Mouse (Mus musculus): ENCODE data around the gene Tmem184b. TPM values are rescaled to one million over a fixed set of nuclear protein-coding genes. Genes with fewer than 3 reads are reported as not detected.

Tmem184b gene
- polyA plus RNA-seq, 1 experiment: 168 TPM

DNA sequence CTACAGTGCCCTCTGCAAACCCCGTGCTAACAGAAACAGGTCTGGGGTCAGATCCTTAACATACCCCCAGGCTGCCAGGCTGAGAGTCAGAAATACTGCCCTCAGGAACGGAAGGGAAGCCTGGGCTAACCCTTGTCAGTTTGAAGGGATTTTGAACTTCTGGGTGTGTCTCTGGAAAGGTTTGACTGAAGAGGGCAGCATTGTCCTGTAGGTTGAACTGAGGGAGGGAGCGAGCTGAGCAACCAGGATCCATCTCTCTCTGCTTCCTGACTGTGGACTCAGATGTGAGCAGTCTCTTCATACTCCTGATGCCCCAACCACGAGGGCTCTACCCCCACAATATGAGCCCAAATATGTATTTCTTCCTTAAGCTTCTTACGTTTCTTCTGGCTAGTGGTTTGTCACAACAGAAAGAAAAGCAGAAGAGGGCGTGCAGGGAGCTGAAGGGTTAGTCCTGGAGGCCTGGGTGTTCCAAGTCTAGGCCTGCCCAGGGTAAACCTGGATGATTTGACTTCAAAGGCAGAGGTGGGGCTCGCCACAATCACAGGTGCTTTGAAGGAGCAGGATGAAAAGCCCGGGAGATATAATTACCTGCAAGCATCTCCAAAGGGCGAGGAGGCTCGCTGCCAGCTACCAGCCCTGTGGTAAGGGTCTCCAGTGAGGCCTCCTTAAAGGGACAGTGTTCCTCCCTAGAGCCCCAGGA lies 8.1 kb upstream of the Tmem184b start:
- Histone ChIP-seq H3K4me1 (ENCODE audit: control insufficient read depth, insufficient read depth, insufficient read length, low read length) (peaks cover 9% of the 10 kb centered on the region; the same call in 1 of the 2 replicates), H3K4me3 (ENCODE audit: low read depth, low read length) (no peak overlapping the region), H3K36me3 (ENCODE audit: control insufficient read depth, insufficient read depth, low read length) (no peaks in the 10 kb centered on the region), H3K27me3 (ENCODE audit: control insufficient read depth, insufficient read depth, low read length) (no peaks in the 10 kb centered on the region), H3K27ac (ENCODE audit: insufficient read depth, low read depth, low read length) (no peak overlapping the region)
- WGBS: 59% methylated on average over 10 of the region's 10 CpGs
- TF ChIP-seq POLR2A (IDR thresholded peaks at IDR 0.05; ENCODE audit: low read depth, low read length): no peak
- peak; percentile 43; the same call in 1 of the 2 replicates for TF ChIP-seq CTCF (IDR thresholded peaks at IDR 0.05; ENCODE audit: extremely low read depth, insufficient read length, insufficient replicate concordance, low read depth, low read length)

DNA sequence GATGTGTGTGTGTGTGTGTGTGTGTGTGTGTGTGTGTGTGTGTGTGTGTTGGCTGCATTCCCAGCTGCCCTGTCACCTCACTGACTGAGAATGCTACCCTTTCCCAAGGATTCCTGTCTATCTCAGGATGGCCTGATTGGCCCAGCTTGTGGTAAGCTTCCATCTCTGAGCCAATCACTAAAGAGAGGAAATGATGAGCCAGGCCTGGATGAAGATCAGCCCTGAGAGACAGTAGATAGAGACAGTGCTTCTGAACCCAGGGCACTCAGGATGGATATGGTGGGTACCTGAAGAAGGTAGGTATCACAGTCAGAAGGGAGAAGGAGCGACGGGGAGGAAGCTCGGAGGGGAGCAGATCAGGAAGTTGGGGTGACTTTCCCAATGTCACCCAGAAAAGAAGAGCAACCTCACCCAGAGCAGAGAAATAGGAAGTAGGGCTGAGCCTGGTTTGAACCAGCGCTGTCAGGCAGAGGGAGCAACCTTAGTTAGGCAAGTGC lies 5.8 kb upstream of the Tmem184b start:
- Histone ChIP-seq H3K36me3 (ENCODE audit: control insufficient read depth, insufficient read depth, low read length) (no peaks in the 10 kb centered on the region), H3K27me3 (ENCODE audit: control insufficient read depth, insufficient read depth, low read length) (no peaks in the 10 kb centered on the region), H3K27ac (ENCODE audit: insufficient read depth, low read depth, low read length) (peak overlapping the region; percentile 28; the same call in 1 of the 2 replicates), H3K4me1 (ENCODE audit: control insufficient read depth, insufficient read depth, insufficient read length, low read length) (0 out of 2 replicates have a peak, but pooled peaks cover 3% of the 10 kb centered on the region), H3K4me3 (ENCODE audit: low read depth, low read length) (no peak overlapping the region)
- 85% methylated on average over 4 of the region's 4 CpGs for WGBS
- TF ChIP-seq CTCF (IDR thresholded peaks at IDR 0.05; ENCODE audit: extremely low read depth, insufficient read length, insufficient replicate concordance, low read depth, low read length) (no peak), POLR2A (IDR thresholded peaks at IDR 0.05; ENCODE audit: low read depth, low read length) (no peak)

DNA sequence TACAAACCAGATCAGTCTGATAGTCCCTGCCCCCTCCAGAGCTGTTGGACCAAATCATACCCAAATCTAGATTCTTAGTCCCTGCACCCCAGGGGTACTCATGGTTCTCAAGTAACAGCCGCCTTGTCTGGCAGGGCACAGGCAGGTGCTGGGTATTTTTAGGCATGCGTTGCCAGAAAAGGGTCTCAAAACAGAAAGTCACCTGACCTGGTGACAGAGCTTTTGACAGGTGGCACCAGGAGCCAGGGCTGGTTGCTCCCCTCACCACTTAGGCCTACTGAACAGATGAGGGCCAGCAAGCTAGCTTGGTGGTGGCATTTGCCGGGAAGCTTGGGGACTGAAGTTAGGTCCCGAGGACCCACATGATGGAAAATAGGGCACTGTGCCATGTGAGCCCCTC lies 3.2 kb upstream of the Tmem184b start:
- 89% methylated on average over 4 of the region's 4 CpGs for WGBS

DNA sequence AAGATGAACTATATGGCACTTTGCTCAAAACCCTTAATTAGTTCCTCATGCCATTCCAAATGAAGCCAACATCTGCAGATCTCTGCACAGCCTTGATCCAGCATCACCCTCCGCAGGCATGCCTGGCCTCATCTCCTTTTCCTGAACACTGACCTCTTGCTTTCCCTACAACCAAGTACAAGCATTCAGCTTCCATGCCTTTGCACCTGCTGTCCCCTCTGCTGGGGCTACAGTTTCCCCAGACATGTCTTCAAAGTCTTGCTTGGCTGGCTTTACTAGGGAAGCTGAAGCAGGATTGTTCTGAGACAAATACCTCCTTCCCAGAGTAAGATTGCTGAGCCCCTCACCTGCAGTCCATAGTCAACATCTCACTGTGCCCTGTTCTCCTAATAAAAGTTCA lies 908 bp upstream of the Tmem184b start:
- WGBS: 84% methylated on average over 1 of the region's 1 CpGs
- Histone ChIP-seq H3K36me3 (ENCODE audit: control insufficient read depth, insufficient read depth, low read length) (no peaks in the 10 kb centered on the region), H3K4me3 (ENCODE audit: low read depth, low read length) (no peak overlapping the region), H3K4me1 (ENCODE audit: control insufficient read depth, insufficient read depth, insufficient read length, low read length) (peaks cover 10% of the 10 kb centered on the region), H3K27ac (ENCODE audit: insufficient read depth, low read depth, low read length) (no peak overlapping the region), H3K27me3 (ENCODE audit: control insufficient read depth, insufficient read depth, low read length) (no peaks in the 10 kb centered on the region)
- TF ChIP-seq CTCF (IDR thresholded peaks at IDR 0.05; ENCODE audit: extremely low read depth, insufficient read length, insufficient replicate concordance, low read depth, low read length) (no peak), POLR2A (IDR thresholded peaks at IDR 0.05; ENCODE audit: low read depth, low read length) (no peak)

More for the DNA sequence above, 3.2 kb upstream of the Tmem184b start:
- TF ChIP-seq POLR2A (IDR thresholded peaks at IDR 0.05; ENCODE audit: low read depth, low read length): no peak
- no peak for TF ChIP-seq CTCF (IDR thresholded peaks at IDR 0.05; ENCODE audit: extremely low read depth, insufficient read length, insufficient replicate concordance, low read depth, low read length)
- H3K4me3 ChIP-seq (ENCODE audit: low read depth, low read length): no peak overlapping the region
- H3K27me3 ChIP-seq (ENCODE audit: control insufficient read depth, insufficient read depth, low read length): no peaks in the 10 kb centered on the region
- peak overlapping the region; percentile 24; the same call in 1 of the 2 replicates for H3K27ac ChIP-seq (ENCODE audit: insufficient read depth, low read depth, low read length)
- H3K4me1 ChIP-seq (ENCODE audit: control insufficient read depth, insufficient read depth, insufficient read length, low read length): peaks cover 6% of the 10 kb centered on the region
- no peaks in the 10 kb centered on the region for H3K36me3 ChIP-seq (ENCODE audit: control insufficient read depth, insufficient read depth, low read length)

DNA sequence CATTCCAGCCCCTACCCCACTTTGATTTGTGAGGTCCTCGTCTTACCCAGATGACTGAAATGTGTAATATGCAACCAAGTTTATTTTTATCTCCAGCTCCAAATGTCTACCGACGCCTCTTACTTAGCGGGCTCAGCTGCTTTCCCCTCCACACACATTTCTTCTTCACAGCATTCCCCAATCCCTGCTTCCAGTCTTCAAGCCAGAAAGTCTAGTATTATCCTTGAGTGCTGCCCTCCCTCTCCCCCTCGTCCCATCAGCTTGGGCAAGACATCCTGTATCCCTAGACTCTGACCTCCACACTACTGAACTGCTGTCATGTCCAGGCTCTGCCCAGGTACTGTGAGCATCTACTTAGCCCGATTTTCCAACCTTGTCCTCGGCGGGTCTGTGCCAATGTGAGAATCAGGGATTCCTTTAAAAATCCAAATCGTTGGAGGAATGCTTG lies 418 bp upstream of the Tmem184b start:
- H3K36me3 ChIP-seq (ENCODE audit: control insufficient read depth, insufficient read depth, low read length): no peaks in the 10 kb centered on the region
- H3K4me3 ChIP-seq (ENCODE audit: low read depth, low read length): peak overlapping the region; percentile 73; the same call in 1 of the 2 replicates
- H3K27me3 ChIP-seq (ENCODE audit: control insufficient read depth, insufficient read depth, low read length): no peaks in the 10 kb centered on the region
- peaks cover 10% of the 10 kb centered on the region for H3K4me1 ChIP-seq (ENCODE audit: control insufficient read depth, insufficient read depth, insufficient read length, low read length)
- WGBS: 17% methylated on average over 9 of the region's 9 CpGs
- TF ChIP-seq POLR2A (IDR thresholded peaks at IDR 0.05; ENCODE audit: low read depth, low read length) (no peak), CTCF (IDR thresholded peaks at IDR 0.05; ENCODE audit: extremely low read depth, insufficient read length, insufficient replicate concordance, low read depth, low read length) (no peak)
- H3K27ac ChIP-seq (ENCODE audit: insufficient read depth, low read depth, low read length): peak overlapping the region; percentile 70

DNA sequence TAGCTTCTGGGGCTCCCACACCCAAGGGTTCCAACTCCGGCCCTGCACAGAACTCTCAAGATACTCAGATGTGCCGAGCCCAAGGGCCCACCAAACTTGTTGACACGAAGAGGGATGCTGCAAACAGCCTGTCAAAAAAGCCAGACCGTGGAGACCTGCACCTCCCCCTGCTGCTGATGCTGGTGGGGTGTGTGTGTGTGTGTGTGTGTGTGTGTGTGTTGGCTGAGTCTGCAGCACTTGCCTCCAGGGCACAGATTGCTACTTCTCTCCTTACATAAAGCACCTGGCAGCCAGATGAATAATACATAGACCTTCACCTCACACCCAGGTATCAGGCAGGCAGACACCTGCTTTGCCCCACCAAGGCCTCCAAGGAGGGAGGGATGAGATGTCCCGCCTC lies 1.2 kb downstream of the Tmem184b start:
- Histone ChIP-seq H3K27ac (ENCODE audit: insufficient read depth, low read depth, low read length) (no peak overlapping the region), H3K36me3 (ENCODE audit: control insufficient read depth, insufficient read depth, low read length) (no peaks in the 10 kb centered on the region), H3K4me3 (ENCODE audit: low read depth, low read length) (peak overlapping the region; percentile 73), H3K27me3 (ENCODE audit: control insufficient read depth, insufficient read depth, low read length) (no peaks in the 10 kb centered on the region), H3K4me1 (ENCODE audit: control insufficient read depth, insufficient read depth, insufficient read length, low read length) (peaks cover 10% of the 10 kb centered on the region)
- TF ChIP-seq CTCF (IDR thresholded peaks at IDR 0.05; ENCODE audit: extremely low read depth, insufficient read length, insufficient replicate concordance, low read depth, low read length): no peak
- no peak for TF ChIP-seq POLR2A (IDR thresholded peaks at IDR 0.05; ENCODE audit: low read depth, low read length)
- WGBS: 31% methylated on average over 5 of the region's 5 CpGs

DNA sequence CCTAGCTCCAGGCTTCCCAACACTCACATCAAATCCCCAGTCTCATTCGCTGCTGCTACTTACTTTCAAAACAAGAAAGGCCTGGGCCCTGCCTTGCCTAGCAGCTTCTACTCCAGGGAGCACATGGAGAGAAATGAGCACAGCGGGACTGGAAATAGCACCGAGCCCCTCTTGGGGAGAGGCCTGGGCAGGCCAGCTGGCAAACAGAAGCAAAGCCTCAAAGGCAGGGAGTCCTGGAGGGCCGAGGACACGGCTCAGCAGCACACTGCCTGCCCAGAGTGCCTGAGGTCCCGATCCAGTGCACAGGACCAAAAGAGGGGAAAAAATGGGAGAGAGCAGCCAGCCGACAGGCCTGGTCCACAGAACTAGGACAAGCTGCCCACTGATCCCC lies 2.4 kb downstream of the Tmem184b start:
- no peaks in the 10 kb centered on the region for H3K27me3 ChIP-seq (ENCODE audit: control insufficient read depth, insufficient read depth, low read length)
- TF ChIP-seq CTCF (IDR thresholded peaks at IDR 0.05; ENCODE audit: extremely low read depth, insufficient read length, insufficient replicate concordance, low read depth, low read length) (no peak), POLR2A (IDR thresholded peaks at IDR 0.05; ENCODE audit: low read depth, low read length) (no peak)
- H3K4me3 ChIP-seq (ENCODE audit: low read depth, low read length): no peak overlapping the region
- WGBS: 86% methylated on average over 7 of the region's 7 CpGs
- H3K27ac ChIP-seq (ENCODE audit: insufficient read depth, low read depth, low read length): 0 out of 2 replicates have a peak overlapping the region, but pooled peaks have one; percentile 3
- no peaks in the 10 kb centered on the region for H3K36me3 ChIP-seq (ENCODE audit: control insufficient read depth, insufficient read depth, low read length)
- H3K4me1 ChIP-seq (ENCODE audit: control insufficient read depth, insufficient read depth, insufficient read length, low read length): peaks cover 10% of the 10 kb centered on the region

All from small intestine, adult 2 months (tissue).